Mouse (Mus musculus) lung, embryonic 14.5 days (tissue): ENCODE data around the gene Numa1. TPM values are rescaled to one million over a fixed set of nuclear protein-coding genes. Genes with fewer than 3 reads are reported as not detected.

Source experiments
- ATAC-seq: fragments of 200-750 bp; cut with Nextera tagmentation; 2 replicates; pipeline ENCODE4 v1.8.0; 2017; ENCODE audit warnings: mild to moderate bottlenecking, moderate TSS enrichment, moderate library complexity; ENCODE audit not compliant: insufficient read depth
- DNase-seq: peaks from one replicate; pipeline ENCODE4 v3.0.0-alpha.2; 2015
- H3K27ac ChIP-seq: fragments of 300-500 bp; sonication (generic); 2 replicates; pipeline ENCODE4 v1.5.1; 2014; ENCODE audit warnings: low read depth, mild to moderate bottlenecking, moderate library complexity
- H3K27me3 ChIP-seq: fragments of 300-500 bp; sonication (generic); 2 replicates; pipeline ENCODE4 v1.6.1; 2014; ENCODE audit warnings: low read length, control low read depth; ENCODE audit not compliant: insufficient read depth
- H3K36me3 ChIP-seq: fragments of 300-500 bp; sonication (generic); 2 replicates; pipeline ENCODE4 v1.6.1; 2014; ENCODE audit warnings: control low read depth; ENCODE audit not compliant: insufficient read depth
- H3K4me1 ChIP-seq: fragments of 300-500 bp; sonication (generic); 2 replicates; pipeline ENCODE4 v1.6.1; 2014; ENCODE audit warnings: antibody characterized with exemption, control low read depth; ENCODE audit not compliant: insufficient read depth
- H3K4me2 ChIP-seq: fragments of 300-500 bp; sonication (generic); 2 replicates; pipeline ENCODE4 v1.6.1; 2014; ENCODE audit warnings: mild to moderate bottlenecking
- H3K4me3 ChIP-seq: fragments of 300-500 bp; sonication (generic); 2 replicates; pipeline ENCODE4 v1.5.1; 2014; ENCODE audit warnings: low read depth, low read length
- H3K9ac ChIP-seq: fragments of 300-500 bp; sonication (generic); 2 replicates; pipeline ENCODE4 v1.6.1; 2014
- H3K9me3 ChIP-seq: fragments of 300-500 bp; sonication (generic); 2 replicates; pipeline ENCODE4 v1.6.1; 2016; ENCODE audit warnings: low read depth, low read length, control low read depth
- CTCF ChIP-seq: IDR thresholded peaks from 2 replicates; pipeline ENCODE4 v1.5.1; 2016; ENCODE audit warnings: antibody characterized with exemption, low read depth
- WGBS: fragments of 180-500 bp; shearing (Covaris S2); extraction: QIAGEN DNeasy Blood & Tissue Kit; methylation state at CpG from one replicate; pipeline ENCODE4 v1.1.7; 2014; 5-methylcytosine and 5-hydroxymethylcytosine counted together
- polyA plus RNA-seq: library from polyadenylated mRNA; unstranded; fragments of >200 nt; fragmentation: Nextera tagmentation; extraction: Ambion mirVana; gene quantifications from 2 replicates; pipeline ENCODE4 v1.2.1, GENCODE M21; 2014

Gene Numa1
- polyA plus RNA-seq, 1 experiment from 2014 or later, result 109 TPM

GRCm38 (mm10) chr7:101967256-101967655, 33.3 kb downstream of the Numa1 start:
- Histone ChIP-seq H3K9ac (no peak overlapping the region), H3K9me3 (no peaks in the 10 kb centered on the region), H3K27ac (peak overlapping the region; percentile 71), H3K4me2 (no peak overlapping the region), H3K4me3 (no peak overlapping the region), H3K36me3 (no peaks in the 10 kb centered on the region), H3K27me3 (no peaks in the 10 kb centered on the region), H3K4me1 (peaks cover 16% of the 10 kb centered on the region)
- TF ChIP-seq CTCF, result no peak
- WGBS, result 40% methylated on average over 1 of the region's 1 CpGs
- peak; percentile 88 for DNase-seq
- no peak for ATAC-seq

DNA sequence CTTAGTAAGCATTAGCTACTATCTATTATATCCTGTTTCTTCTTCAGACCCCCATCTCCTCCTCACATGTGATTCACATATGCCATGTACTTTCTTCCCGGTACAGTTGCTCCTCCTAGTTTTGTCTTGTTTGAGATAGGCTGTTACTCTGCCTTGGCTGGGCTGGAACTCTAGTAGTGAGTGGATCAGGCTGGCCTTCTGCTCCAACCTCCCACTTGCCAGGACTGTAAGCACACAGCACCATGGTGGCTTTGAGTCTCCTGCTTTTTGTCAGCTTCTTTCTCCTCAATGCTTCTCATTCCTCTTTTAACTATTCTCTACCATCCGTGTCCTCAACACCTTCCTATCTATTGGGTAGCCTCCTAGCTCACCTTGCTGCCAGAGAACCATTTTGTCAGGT, 34.8 kb downstream of the Numa1 start:
- Histone ChIP-seq H3K9me3 (no peaks in the 10 kb centered on the region), H3K27ac (peak overlapping the region; percentile 100), H3K4me2 (peak overlapping the region; percentile 69), H3K4me3 (no peak overlapping the region), H3K27me3 (no peaks in the 10 kb centered on the region), H3K36me3 (no peaks in the 10 kb centered on the region), H3K9ac (0 out of 2 replicates have a peak overlapping the region, but pooled peaks have one; percentile 11), H3K4me1 (peaks cover 25% of the 10 kb centered on the region)
- WGBS, result 52% methylated on average over 2 of the region's 2 CpGs
- no peak for TF ChIP-seq CTCF
- DNase-seq (no peak), ATAC-seq (no peak)

DNA sequence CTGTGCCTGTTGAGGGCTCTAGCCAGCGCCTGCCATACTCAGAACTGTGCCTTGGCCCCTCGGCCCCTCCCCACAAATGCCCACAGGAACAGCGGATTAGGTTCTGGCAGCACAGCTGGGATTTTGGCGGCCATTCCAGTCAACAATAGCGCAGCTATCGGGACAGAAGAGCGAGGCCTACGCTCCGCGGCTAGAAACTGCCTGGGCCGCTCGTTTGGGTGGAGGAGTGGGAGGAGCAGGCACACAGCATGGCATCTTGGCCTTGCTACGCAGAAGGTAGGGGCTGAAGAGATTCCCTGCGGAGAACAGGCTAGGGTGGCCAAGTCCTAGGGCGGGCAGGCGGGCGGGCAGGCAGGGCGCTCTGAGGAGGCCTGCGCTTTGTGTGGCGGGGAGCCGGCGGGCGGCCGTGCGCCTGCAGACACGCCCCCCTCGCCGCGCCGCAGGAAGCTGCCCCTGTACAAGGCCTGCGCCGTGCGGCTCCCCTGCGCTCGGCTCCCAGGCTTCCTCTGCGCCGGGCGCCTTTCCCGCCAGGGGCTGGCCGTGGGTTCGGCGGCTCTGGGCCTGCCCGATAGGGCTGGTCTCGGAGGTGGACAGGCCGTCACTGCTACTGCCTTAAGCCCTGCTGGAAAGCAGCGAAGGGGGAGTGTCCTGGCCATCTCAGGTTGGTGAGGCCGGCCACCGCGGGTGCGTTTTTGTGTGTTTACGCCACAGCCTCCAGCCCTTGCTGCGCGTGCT, 36.0 kb downstream of the Numa1 start:
- Histone ChIP-seq H3K9ac (peak overlapping the region; percentile 84), H3K27ac (peak overlapping the region; percentile 100), H3K4me3 (peak overlapping the region; percentile 69), H3K9me3 (no peaks in the 10 kb centered on the region), H3K27me3 (no peaks in the 10 kb centered on the region), H3K36me3 (no peaks in the 10 kb centered on the region), H3K4me2 (peak overlapping the region; percentile 69), H3K4me1 (peaks cover 25% of the 10 kb centered on the region)
- DNase-seq (peak; percentile 91), ATAC-seq (peak; percentile 90)
- WGBS, result under 1% methylated on average over 53 of the region's 53 CpGs
- TF ChIP-seq CTCF, result no peak

- peak overlapping the region; percentile 100 for H3K27ac ChIP-seq
- peak overlapping the region; percentile 69 for H3K4me2 ChIP-seq
- peak overlapping the region; percentile 69 for H3K4me3 ChIP-seq
- 0 out of 2 replicates have a peak, but pooled peaks cover 4% of the 10 kb centered on the region for H3K36me3 ChIP-seq
- peak overlapping the region; percentile 84 for H3K9ac ChIP-seq
- H3K27me3 ChIP-seq, result no peaks in the 10 kb centered on the region
- WGBS, result under 1% methylated on average over 16 of the region's 17 CpGs
- H3K4me1 ChIP-seq, result peaks cover 25% of the 10 kb centered on the region
- DNase-seq (peak; percentile 99), ATAC-seq (peak; percentile 67)
- no peak for TF ChIP-seq CTCF
- no peaks in the 10 kb centered on the region for H3K9me3 ChIP-seq
Measured at GRCm38 (mm10) chr7:101970429-101970775, 36.5 kb downstream of the Numa1 start.

- WGBS, result 3% methylated on average over 19 of the region's 19 CpGs
- Histone ChIP-seq H3K4me2 (peak overlapping the region; percentile 69), H3K4me3 (peak overlapping the region; percentile 69), H3K27ac (peak overlapping the region; percentile 100), H3K36me3 (0 out of 2 replicates have a peak, but pooled peaks cover 5% of the 10 kb centered on the region), H3K4me1 (peaks cover 25% of the 10 kb centered on the region), H3K9ac (peak overlapping the region; percentile 84), H3K9me3 (no peaks in the 10 kb centered on the region), H3K27me3 (no peaks in the 10 kb centered on the region)
- DNase-seq (peak; percentile 91), ATAC-seq (peak; percentile 70)
- TF ChIP-seq CTCF, result no peak; the same call in 1 of the 2 replicates
Measured at GRCm38 (mm10) chr7:101970821-101971461, 37.0 kb downstream of the Numa1 start.

DNA sequence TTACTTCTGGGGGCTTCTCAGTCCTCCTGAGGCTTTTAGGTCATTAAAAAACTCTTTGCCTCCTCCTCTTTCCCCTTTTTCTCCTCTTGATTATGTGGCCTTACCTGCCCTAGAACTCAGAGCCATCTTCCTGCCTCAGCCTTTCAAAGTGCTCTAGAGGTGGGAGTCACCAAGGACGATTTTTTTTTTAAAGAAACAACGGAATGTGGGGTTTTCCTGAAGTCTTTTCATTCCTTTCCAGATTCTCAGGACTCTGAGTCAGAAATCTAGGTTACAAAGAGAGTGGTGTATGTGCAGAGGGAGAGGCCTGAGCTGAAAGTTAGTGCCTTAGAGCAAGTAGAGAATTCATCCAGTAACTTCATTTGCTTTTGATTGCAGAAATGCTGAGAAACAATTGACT, 37.8 kb downstream of the Numa1 start:
- no peaks in the 10 kb centered on the region for H3K27me3 ChIP-seq
- TF ChIP-seq CTCF, result no peak
- H3K4me3 ChIP-seq, result peak overlapping the region; percentile 69
- no peaks in the 10 kb centered on the region for H3K9me3 ChIP-seq
- 0 out of 2 replicates have a peak, but pooled peaks cover 5% of the 10 kb centered on the region for H3K36me3 ChIP-seq
- H3K27ac ChIP-seq, result peak overlapping the region; percentile 100
- peak overlapping the region; percentile 84 for H3K9ac ChIP-seq
- WGBS, result 39% methylated on average over 2 of the region's 2 CpGs
- peaks cover 21% of the 10 kb centered on the region for H3K4me1 ChIP-seq
- DNase-seq, result no peak
- ATAC-seq, result no peak
- H3K4me2 ChIP-seq, result peak overlapping the region; percentile 69

DNA sequence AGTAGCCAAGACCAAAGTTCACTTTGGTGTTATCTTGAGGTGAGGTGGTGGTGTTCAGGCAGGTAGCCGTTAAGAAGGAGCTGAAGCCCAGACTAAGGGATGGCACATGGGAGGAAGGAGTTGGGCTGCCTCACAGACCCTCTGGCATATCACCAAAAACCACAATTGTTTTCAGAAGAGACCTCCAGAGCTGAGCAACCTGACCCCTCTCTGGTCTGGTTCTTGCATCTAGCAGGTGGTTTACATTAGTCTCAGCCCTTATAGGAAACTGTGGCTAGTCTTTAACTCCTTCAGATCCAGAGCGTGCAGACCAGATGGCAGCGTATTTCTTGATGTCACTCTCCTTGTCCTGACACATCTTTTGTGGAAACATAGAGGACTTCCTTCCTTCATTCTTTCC, 39.8 kb downstream of the Numa1 start:
- WGBS, result 54% methylated on average over 3 of the region's 3 CpGs
- Histone ChIP-seq H3K4me3 (no peak overlapping the region), H3K9ac (no peak overlapping the region), H3K4me1 (peaks cover 12% of the 10 kb centered on the region), H3K36me3 (0 out of 2 replicates have a peak, but pooled peaks cover 11% of the 10 kb centered on the region), H3K27me3 (no peaks in the 10 kb centered on the region), H3K9me3 (no peaks in the 10 kb centered on the region), H3K4me2 (0 out of 2 replicates have a peak overlapping the region, but pooled peaks have one; percentile 18), H3K27ac (no peak overlapping the region; the same call in 1 of the 2 replicates)
- ATAC-seq, result no peak
- DNase-seq, result peak; percentile 45
- TF ChIP-seq CTCF, result no peak
